Mouse (Mus musculus) urinary bladder, postnatal 10 days (tissue): ENCODE measurements around the gene Clstn3.
"Not testable (repeated sequence)": the region's sequence is repeated elsewhere in the genome, so short reads cannot be mapped to it uniquely, and the experiment has no call there.

ENCODE experiments used
- DNase-seq: peaks from one replicate; pipeline ENCODE4 v3.0.0; 2022; ENCODE audit warnings: low spot score

Gene Clstn3

GRCm38 (mm10) chr6:124408355-124408754 is 56.2 kb downstream of the Clstn3 start:
- no peak for DNase-seq

GRCm38 (mm10) chr6:124407180-124407579 is 57.4 kb downstream of the Clstn3 start:
- DNase-seq: no peak

GRCm38 (mm10) chr6:124406326-124406725 is 58.3 kb downstream of the Clstn3 start:
- no peak for DNase-seq

- no peak for DNase-seq
These were observed 64.9 kb downstream of the Clstn3 start for GRCm38 (mm10) chr6:124399738-124400137.

- DNase-seq: not testable (repeated sequence)
These were observed 69.6 kb downstream of the Clstn3 start for GRCm38 (mm10) chr6:124394991-124395390.
